Mouse (Mus musculus) heart, adult 2 months (tissue): Measurements from ENCODE around the gene Arid5b. TPM values are rescaled to one million over a fixed set of nuclear protein-coding genes. Genes with fewer than 3 reads are reported as not detected.

ENCODE experiments used
- DNase-seq, 2 experiments: peaks; one replicate each; pipeline ENCODE4 v3.0.0; 2021
- H3K27ac ChIP-seq: fragments of 200-600 bp; 2 replicates; pipeline ENCODE4 v1.8.1; 2022
- H3K27me3 ChIP-seq: fragments of 200-500 bp; 2 replicates; pipeline ENCODE4 v1.6.1; 2012; ENCODE audit warnings: mild to moderate bottlenecking, low read length, inconsistent platforms, mixed read lengths; ENCODE audit not compliant: control insufficient read depth, insufficient read depth
- H3K36me3 ChIP-seq: fragments of 200-500 bp; 2 replicates; pipeline ENCODE4 v1.6.1; 2012; ENCODE audit warnings: low read length, inconsistent platforms; ENCODE audit not compliant: control insufficient read depth, insufficient read depth
- H3K4me1 ChIP-seq: fragments of 200-500 bp; 2 replicates; pipeline ENCODE4 v1.6.1; 2011; ENCODE audit warnings: low read length; ENCODE audit not compliant: control insufficient read depth, insufficient read depth
- H3K4me3 ChIP-seq: fragments of 200-600 bp; 2 replicates; pipeline ENCODE4 v1.8.1; 2022
- H3K79me2 ChIP-seq: fragments of 200-500 bp; replicated peaks from 2 replicates; pipeline ENCODE4 v1.6.1; 2012; ENCODE audit warnings: mild to moderate bottlenecking, inconsistent platforms, low read length, moderate library complexity, mixed read lengths; ENCODE audit not compliant: control insufficient read depth, insufficient read depth
- H3K9ac ChIP-seq: fragments of 200-500 bp; 2 replicates; pipeline ENCODE4 v1.6.1; 2012; ENCODE audit warnings: low read depth, mild to moderate bottlenecking, control low read depth, inconsistent platforms, low read length, mixed read lengths
- CTCF ChIP-seq: fragments of 200-600 bp; IDR thresholded peaks from 2 replicates; pipeline ENCODE4 v1.8.1; 2022; ENCODE audit warnings: antibody characterized with exemption, mild to moderate bottlenecking, moderate library complexity
- EP300 ChIP-seq: fragments of 200-500 bp; IDR thresholded peaks from 2 replicates; pipeline ENCODE4 v1.6.1; 2011; ENCODE audit warnings: low read depth, low read length, control low read depth; ENCODE audit not compliant: insufficient read depth
- POLR2A ChIP-seq: fragments of 200-500 bp; IDR thresholded peaks from 2 replicates; pipeline ENCODE4 v1.6.1; 2011; ENCODE audit warnings: mild to moderate bottlenecking, low read depth, low read length, control low read depth; ENCODE audit not compliant: insufficient read depth
- WGBS: fragments of 180-500 bp; shearing (Covaris S2); methylation state at CpG from one replicate; pipeline ENCODE4 v1.1.7; 2018; 5-methylcytosine and 5-hydroxymethylcytosine counted together
- intact Hi-C: fragments of 180-260 bp; cut with DNase I; formaldehyde crosslinking; loops from one replicate; pipeline ENCODE4 v1.15.1; 2025
- polyA plus RNA-seq: library from polyadenylated mRNA; depleted of rRNA; stranded (reverse); fragments of >200 nt; gene quantifications from 2 replicates; pipeline ENCODE4 v1.2.3, GENCODE M21; 2012
- total RNA-seq, 2 experiments: library from RNA; stranded (reverse); gene quantifications; 2 replicates each; pipeline ENCODE4 v1.2.3; 2021

Gene Arid5b
- total and polyA plus RNA-seq, 3 experiments = 6.3 to 22.5 (median 21.1) TPM

GRCm38 (mm10) chr10:68136480-68137083 is 142.0 kb downstream of the Arid5b start:
- TF ChIP-seq POLR2A (peak; percentile 96), EP300 (peak; percentile 83), CTCF (no peak)
- no peaks in the 10 kb centered on the region for H3K27me3 ChIP-seq
- H3K27ac ChIP-seq = peak overlapping the region; percentile 100
- intact Hi-C loops = loop anchor here (2.0 kb wide), 1 partner anchor 46 kb away; no protein-coding TSS in a partner anchor
- peaks cover 24% of the 10 kb centered on the region for H3K4me1 ChIP-seq
- H3K79me2 ChIP-seq = no peaks in the 10 kb centered on the region; the same call in 1 of the 2 replicates
- peak overlapping the region; percentile 62 for H3K4me3 ChIP-seq
- peaks cover 34% of the 10 kb centered on the region for H3K36me3 ChIP-seq
- DNase-seq = peak; percentile 87 to 91
- peak overlapping the region; percentile 81 for H3K9ac ChIP-seq
- WGBS = 2% methylated on average over 18 of the region's 18 CpGs

GRCm38 (mm10) chr10:68136051-68136450 is 142.5 kb downstream of the Arid5b start:
- Histone ChIP-seq H3K27ac (peak overlapping the region; percentile 100), H3K4me3 (peak overlapping the region; percentile 62), H3K79me2 (peaks cover 2% of the 10 kb centered on the region), H3K4me1 (peaks cover 26% of the 10 kb centered on the region), H3K36me3 (peaks cover 37% of the 10 kb centered on the region), H3K9ac (peak overlapping the region; percentile 81), H3K27me3 (no peaks in the 10 kb centered on the region)
- TF ChIP-seq CTCF = peak; percentile 31; the same call in 1 of the 2 replicates
- TF ChIP-seq EP300 = no peak
- 2% methylated on average over 9 of the region's 9 CpGs for WGBS
- peak in 1 of 2 experiments; percentile 37 for DNase-seq
- intact Hi-C loops = loop anchor here (2.0 kb wide), 1 partner anchor 45 kb away; no protein-coding TSS in a partner anchor

GRCm38 (mm10) chr10:68135416-68135815 is 143.1 kb downstream of the Arid5b start:
- WGBS = 3% methylated on average over 4 of the region's 4 CpGs
- intact Hi-C loops = no loop called here
- Histone ChIP-seq H3K9ac (peak overlapping the region; percentile 73), H3K4me1 (peaks cover 27% of the 10 kb centered on the region), H3K27me3 (no peaks in the 10 kb centered on the region), H3K4me3 (peak overlapping the region; percentile 62), H3K27ac (peak overlapping the region; percentile 100), H3K79me2 (peaks cover 4% of the 10 kb centered on the region), H3K36me3 (peaks cover 43% of the 10 kb centered on the region)
- DNase-seq = no peak
- TF ChIP-seq CTCF = no peak
- no peak for TF ChIP-seq EP300
- TF ChIP-seq POLR2A = no peak

- Histone ChIP-seq H3K9ac (peak overlapping the region; percentile 61), H3K27me3 (no peaks in the 10 kb centered on the region), H3K4me3 (peak overlapping the region; percentile 62), H3K27ac (peak overlapping the region; percentile 100), H3K79me2 (peaks cover 5% of the 10 kb centered on the region), H3K36me3 (peaks cover 49% of the 10 kb centered on the region), H3K4me1 (peaks cover 28% of the 10 kb centered on the region)
- DNase-seq = no peak
- no peak for TF ChIP-seq EP300
- no peak for TF ChIP-seq CTCF
- no peak for TF ChIP-seq POLR2A
- 12% methylated on average over 4 of the region's 4 CpGs for WGBS
- intact Hi-C loops = no loop called here
Measured at GRCm38 (mm10) chr10:68134549-68134948, 144.0 kb downstream of the Arid5b start.

- intact Hi-C loops = no loop called here
- no peak for DNase-seq
- Histone ChIP-seq H3K27ac (peak overlapping the region; percentile 100), H3K9ac (no peak overlapping the region; the same call in 1 of the 2 replicates), H3K4me1 (peaks cover 27% of the 10 kb centered on the region), H3K36me3 (peaks cover 54% of the 10 kb centered on the region), H3K27me3 (no peaks in the 10 kb centered on the region), H3K79me2 (peaks cover 5% of the 10 kb centered on the region), H3K4me3 (peak overlapping the region; percentile 62)
- WGBS = 28% methylated on average over 5 of the region's 5 CpGs
- TF ChIP-seq EP300 (no peak), POLR2A (no peak), CTCF (no peak)
Measured at GRCm38 (mm10) chr10:68134071-68134470, 144.5 kb downstream of the Arid5b start.

- TF ChIP-seq EP300 = no peak
- TF ChIP-seq POLR2A = no peak
- TF ChIP-seq CTCF = no peak
- peaks cover 66% of the 10 kb centered on the region for H3K36me3 ChIP-seq
- H3K4me3 ChIP-seq = peak overlapping the region; percentile 62
- no peaks in the 10 kb centered on the region for H3K27me3 ChIP-seq
- 45% methylated on average over 9 of the region's 9 CpGs for WGBS
- H3K79me2 ChIP-seq = peaks cover 5% of the 10 kb centered on the region
- peak in 1 of 2 experiments; percentile 46 for DNase-seq
- peaks cover 28% of the 10 kb centered on the region for H3K4me1 ChIP-seq
- intact Hi-C loops = no loop called here
- peak overlapping the region; percentile 100 for H3K27ac ChIP-seq
- H3K9ac ChIP-seq = peak overlapping the region; percentile 8
Measured at GRCm38 (mm10) chr10:68132636-68133035, 145.9 kb downstream of the Arid5b start.
